Mouse (Mus musculus) gastrocnemius, postnatal 10 days (tissue): ENCODE measurements at regions not wholly inside any gene's neighbourhood (a gene's known extent, or its start where the extent isn't known, plus 50 kb on each side); places are given as distances from the start of the nearest gene placed in this dataset.
A peak's percentile ranks its signal among the peaks of the same experiment; 100 is the strongest.
"Not testable (repeated sequence)": the region's sequence is repeated elsewhere in the genome, so short reads cannot be mapped to it uniquely, and the experiment has no call there.

ENCODE experiments used
- DNase-seq: peaks from one replicate; pipeline ENCODE4 v3.0.0; 2021; ENCODE audit warnings: mixed read lengths

GRCm38 (mm10) chr14:83861736-83862135 lies 581.6 kb upstream of the Pcdh17 start:
- DNase-seq, result no peak

GRCm38 (mm10) chr14:83862653-83863052 lies 580.7 kb upstream of the Pcdh17 start:
- no peak for DNase-seq

- no peak for DNase-seq
Measured at GRCm38 (mm10) chr14:83886393-83886792, 557.0 kb upstream of the Pcdh17 start.

GRCm38 (mm10) chr14:83900711-83901110 lies 542.7 kb upstream of the Pcdh17 start:
- not testable (repeated sequence) for DNase-seq

GRCm38 (mm10) chr14:83943101-83943500 lies 500.3 kb upstream of the Pcdh17 start:
- no peak for DNase-seq

- DNase-seq, result no peak
Measured at GRCm38 (mm10) chr14:83944176-83944575, 499.2 kb upstream of the Pcdh17 start.

GRCm38 (mm10) chr14:83949696-83950095 lies 493.7 kb upstream of the Pcdh17 start:
- DNase-seq, result no peak

- peak; percentile 11 for DNase-seq
Measured at GRCm38 (mm10) chr14:83959111-83959510, 484.3 kb upstream of the Pcdh17 start.

- no peak for DNase-seq
Measured at GRCm38 (mm10) chr14:83983566-83983965, 459.8 kb upstream of the Pcdh17 start.
